Mouse (Mus musculus) monocyte, adult 5-6 weeks (primary cell): Measurements from ENCODE around the gene Ddost. TPM values are rescaled to one million over a fixed set of nuclear protein-coding genes. Genes with fewer than 3 reads are reported as not detected.

ENCODE experiments used
- ATAC-seq: fragments of 153-309, 156-312 bp; replicated peaks from 2 replicates; pipeline ENCODE4 v1.8.0; 2017; ENCODE audit warnings: mild to moderate bottlenecking; ENCODE audit not compliant: low TSS enrichment, insufficient number of reproducible peaks, severe bottlenecking, poor library complexity, low FRiP score
- total RNA-seq: library from RNA; stranded (forward); fragments of 200-1000, 200-491, 200-594 nt; gene quantifications from 3 replicates; pipeline ENCODE4 v1.2.3, GENCODE M21; 2017

Ddost gene
- total RNA-seq, 1 experiment from 2014 or later: 53.8 TPM

GRCm38 (mm10) chr4:138356141-138356540, 51.6 kb downstream of the Ddost start:
- no peak for ATAC-seq

DNA sequence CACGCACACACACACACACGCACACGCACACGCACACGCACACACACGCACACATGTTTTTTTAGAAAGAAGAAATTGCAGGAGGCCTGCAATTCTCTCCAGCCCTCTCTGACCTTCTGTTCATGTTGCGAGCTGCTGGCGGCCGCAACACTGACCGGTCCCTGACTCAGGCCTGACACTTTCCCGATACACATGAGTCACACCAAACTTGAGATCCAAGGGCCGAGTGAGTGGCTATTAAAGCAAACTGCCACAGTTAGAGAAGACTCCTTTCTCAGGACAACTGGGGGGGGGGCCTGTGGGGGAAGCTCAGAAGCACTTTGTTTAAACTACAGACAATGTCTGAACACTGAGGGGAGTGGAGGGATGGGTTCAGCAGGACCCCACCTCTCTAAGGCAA, 52.0 kb downstream of the Ddost start:
- no peak for ATAC-seq

- no peak for ATAC-seq
Observed at GRCm38 (mm10) chr4:138358176-138358575, 53.6 kb downstream of the Ddost start.

- no peak for ATAC-seq
Observed at GRCm38 (mm10) chr4:138361370-138361821, 56.9 kb downstream of the Ddost start.

Other genes starting within 250 kb of the Ddost start
- 97.8 to 145 TPM (median 119 TPM) in 3 replicates for gene Hp1bp3, start 88.4 kb upstream of the Ddost start, total RNA-seq
- not detected in 3 replicates for gene Sh2d5, start 54.3 kb upstream of the Ddost start, total RNA-seq
- 0.57 to 0.85 TPM in 2 of 3 replicates, not detected in the other for gene Kif17, start 54.3 kb upstream of the Ddost start, total RNA-seq
- 61.5 to 65.7 TPM (median 63.1 TPM) in 3 replicates for gene Pink1, start 21.6 kb downstream of the Ddost start, total RNA-seq
- not detected in 3 replicates for gene Cda, start 63.3 kb downstream of the Ddost start, total RNA-seq
- not detected in 3 replicates for gene Fam43b, start 91.8 kb downstream of the Ddost start, total RNA-seq
- 10.8 to 12.0 TPM (median 11.9 TPM) in 3 replicates for gene Mul1, start 129.9 kb downstream of the Ddost start, total RNA-seq
- gene Camk2n1, start 149.6 kb downstream of the Ddost start, total RNA-seq: 10.8 to 19.2 TPM (median 11.3 TPM) in 3 replicates